Mouse (Mus musculus): ENCODE measurements around the gene Ap3d1. TPM values are rescaled to one million over a fixed set of nuclear protein-coding genes. Genes with fewer than 3 reads are reported as not detected.
A peak's percentile ranks its signal among the peaks of the same experiment; 100 is the strongest.

Gene Ap3d1
- polyA plus RNA-seq, 1 experiment from 2014 or later, result 76.8 TPM

DNA sequence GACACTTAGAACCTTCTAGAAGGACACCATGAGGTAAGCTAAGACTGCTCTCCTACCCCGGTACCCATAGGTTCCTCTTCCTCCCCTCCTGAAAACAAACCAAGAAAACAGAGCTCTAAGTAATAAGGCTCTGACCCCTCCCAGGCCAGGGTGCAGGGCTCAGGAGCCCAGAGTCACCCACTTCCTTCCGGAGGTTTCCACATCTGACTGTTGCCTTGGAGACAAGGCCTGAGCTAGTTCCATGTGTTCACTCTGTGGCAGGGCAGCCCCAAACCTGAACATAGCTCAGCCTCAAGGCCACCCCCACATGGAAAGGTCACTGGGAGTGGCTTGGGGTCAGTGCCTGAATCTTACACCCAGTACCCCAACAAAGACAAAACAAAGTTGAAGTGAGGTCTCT lies 46.9 kb downstream of the Ap3d1 start:
- H3K9ac ChIP-seq (replicated peaks), result no peak overlapping the region
- H3K27ac ChIP-seq, result 0 out of 2 replicates have a peak overlapping the region, but pooled peaks have one; percentile 12
- ATAC-seq (ENCODE audit: insufficient number of reproducible peaks, insufficient read depth, low FRiP score, low TSS enrichment, low read depth), result no peak
- 84% methylated on average over 2 of the region's 2 CpGs for WGBS
- H3K27me3 ChIP-seq, result no peaks in the 10 kb centered on the region
- H3K4me2 ChIP-seq, result no peak overlapping the region
- no peak overlapping the region for H3K4me3 ChIP-seq (replicated peaks)
- H3K36me3 ChIP-seq, result peaks cover 55% of the 10 kb centered on the region
- H3K4me1 ChIP-seq (replicated peaks), result peaks cover 7% of the 10 kb centered on the region; the same call in 1 of the 2 replicates
- H3K9me3 ChIP-seq, result no peaks in the 10 kb centered on the region

DNA sequence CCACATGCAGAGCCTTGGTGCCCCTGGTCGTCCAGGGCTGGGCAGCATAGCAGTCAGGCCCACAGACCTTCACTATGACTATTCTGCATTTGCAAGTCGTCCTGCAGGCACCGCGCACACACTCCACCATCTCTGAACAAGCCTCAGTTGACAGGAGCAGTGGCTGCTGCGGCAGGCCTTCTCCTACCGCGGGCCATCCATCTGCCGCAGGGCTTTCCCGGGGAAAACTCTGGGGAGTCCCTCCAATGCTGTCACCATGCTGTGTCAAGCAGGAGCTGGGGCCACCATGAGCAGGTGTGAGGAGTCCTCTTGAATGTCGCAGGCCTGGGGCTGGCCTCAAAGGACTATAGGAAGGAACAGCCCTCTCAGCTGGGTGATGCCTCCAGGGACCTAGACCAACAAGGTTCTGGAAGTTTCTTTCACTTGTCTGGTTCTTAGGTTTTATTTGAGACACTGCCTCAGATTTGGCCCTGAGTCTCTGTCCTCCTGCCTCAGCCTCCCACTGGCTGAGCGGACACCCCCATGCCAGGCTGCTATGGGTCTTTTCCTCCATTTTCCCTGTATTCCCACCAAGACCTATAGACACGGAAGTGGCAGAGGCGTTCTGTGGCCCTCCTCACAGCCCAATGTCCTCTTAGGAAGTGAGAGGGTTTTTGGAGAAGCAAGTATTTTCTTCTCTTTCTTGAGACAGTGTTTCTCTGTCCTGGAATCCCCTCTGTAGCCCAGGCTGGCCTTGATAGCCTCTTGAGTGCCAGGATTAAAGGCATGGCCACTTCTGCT lies 47.7 kb downstream of the Ap3d1 start:
- Histone ChIP-seq H3K4me1 (replicated peaks) (0 out of 2 replicates have a peak, but pooled peaks cover 3% of the 10 kb centered on the region), H3K4me3 (replicated peaks) (no peak overlapping the region), H3K27me3 (no peaks in the 10 kb centered on the region), H3K9me3 (no peaks in the 10 kb centered on the region), H3K4me2 (no peak overlapping the region), H3K9ac (replicated peaks) (no peak overlapping the region), H3K36me3 (peaks cover 63% of the 10 kb centered on the region), H3K27ac (peak overlapping the region; percentile 12; the same call in 1 of the 2 replicates)
- 87% methylated on average over 13 of the region's 13 CpGs for WGBS
- ATAC-seq (ENCODE audit: insufficient number of reproducible peaks, insufficient read depth, low FRiP score, low TSS enrichment, low read depth), result no peak

- H3K9me3 ChIP-seq, result no peaks in the 10 kb centered on the region
- no peak overlapping the region for H3K27ac ChIP-seq
- no peak for ATAC-seq (ENCODE audit: insufficient number of reproducible peaks, insufficient read depth, low FRiP score, low TSS enrichment, low read depth)
- H3K4me3 ChIP-seq (replicated peaks), result no peak overlapping the region
- 88% methylated on average over 12 of the region's 12 CpGs for WGBS
- H3K4me2 ChIP-seq, result no peak overlapping the region
- H3K4me1 ChIP-seq (replicated peaks), result no peaks in the 10 kb centered on the region
- H3K9ac ChIP-seq (replicated peaks), result 0 out of 2 replicates have a peak overlapping the region, but pooled peaks have one; percentile 27
- no peaks in the 10 kb centered on the region for H3K27me3 ChIP-seq
- peaks cover 65% of the 10 kb centered on the region for H3K36me3 ChIP-seq
These were observed 48.5 kb downstream of the Ap3d1 start for GRCm38 (mm10) chr10:80693401-80694045.

- Histone ChIP-seq H3K27me3 (no peaks in the 10 kb centered on the region), H3K9ac (replicated peaks) (no peak overlapping the region), H3K36me3 (peaks cover 64% of the 10 kb centered on the region), H3K27ac (no peak overlapping the region), H3K4me1 (replicated peaks) (no peaks in the 10 kb centered on the region), H3K4me2 (no peak overlapping the region), H3K4me3 (replicated peaks) (no peak overlapping the region), H3K9me3 (no peaks in the 10 kb centered on the region)
- no peak for ATAC-seq (ENCODE audit: insufficient number of reproducible peaks, insufficient read depth, low FRiP score, low TSS enrichment, low read depth)
- WGBS, result 84% methylated on average over 14 of the region's 14 CpGs
These were observed 49.6 kb downstream of the Ap3d1 start for GRCm38 (mm10) chr10:80692249-80693165.

DNA sequence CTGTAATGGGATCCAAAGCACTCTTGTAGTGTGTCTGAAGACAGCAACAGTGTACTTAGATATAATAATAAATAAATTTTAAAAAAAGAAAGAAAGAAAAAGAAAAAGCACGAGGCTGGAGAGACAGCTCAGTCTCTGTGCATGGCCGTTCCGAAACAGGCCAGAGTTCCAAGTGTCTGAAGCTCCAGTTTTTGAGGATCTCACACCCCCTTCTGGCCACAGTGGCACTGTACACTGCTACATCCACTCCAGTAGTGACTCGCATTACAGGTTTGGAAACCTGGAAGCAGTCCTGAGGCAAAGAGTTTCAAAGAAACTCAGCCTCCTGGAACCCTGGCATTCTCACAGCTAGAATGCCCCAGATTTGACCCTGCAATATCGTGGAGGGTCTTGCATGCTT lies 54.2 kb downstream of the Ap3d1 start:
- Histone ChIP-seq H3K4me1 (replicated peaks) (no peaks in the 10 kb centered on the region), H3K4me3 (replicated peaks) (no peak overlapping the region), H3K27me3 (no peaks in the 10 kb centered on the region), H3K36me3 (peaks cover 78% of the 10 kb centered on the region), H3K4me2 (no peak overlapping the region), H3K27ac (no peak overlapping the region), H3K9me3 (no peaks in the 10 kb centered on the region), H3K9ac (replicated peaks) (no peak overlapping the region)
- ATAC-seq (ENCODE audit: insufficient number of reproducible peaks, insufficient read depth, low FRiP score, low TSS enrichment, low read depth), result no peak
- 50% methylated on average over 5 of the region's 5 CpGs for WGBS

GRCm38 (mm10) chr10:80686617-80687016 lies 55.4 kb downstream of the Ap3d1 start:
- Histone ChIP-seq H3K9ac (replicated peaks) (no peak overlapping the region), H3K36me3 (peaks cover 76% of the 10 kb centered on the region), H3K4me3 (replicated peaks) (no peak overlapping the region), H3K27me3 (no peaks in the 10 kb centered on the region), H3K27ac (no peak overlapping the region), H3K4me2 (no peak overlapping the region), H3K4me1 (replicated peaks) (no peaks in the 10 kb centered on the region), H3K9me3 (no peaks in the 10 kb centered on the region)
- 89% methylated on average over 3 of the region's 3 CpGs for WGBS
- ATAC-seq (ENCODE audit: insufficient number of reproducible peaks, insufficient read depth, low FRiP score, low TSS enrichment, low read depth), result no peak

- Histone ChIP-seq H3K9me3 (no peaks in the 10 kb centered on the region), H3K9ac (replicated peaks) (no peak overlapping the region), H3K4me2 (no peak overlapping the region), H3K27ac (no peak overlapping the region), H3K4me3 (replicated peaks) (no peak overlapping the region), H3K4me1 (replicated peaks) (no peaks in the 10 kb centered on the region), H3K36me3 (peaks cover 60% of the 10 kb centered on the region), H3K27me3 (no peaks in the 10 kb centered on the region)
- 87% methylated on average over 4 of the region's 4 CpGs for WGBS
- ATAC-seq (ENCODE audit: insufficient number of reproducible peaks, insufficient read depth, low FRiP score, low TSS enrichment, low read depth), result no peak
These were observed 57.1 kb downstream of the Ap3d1 start for GRCm38 (mm10) chr10:80684984-80685383.

DNA sequence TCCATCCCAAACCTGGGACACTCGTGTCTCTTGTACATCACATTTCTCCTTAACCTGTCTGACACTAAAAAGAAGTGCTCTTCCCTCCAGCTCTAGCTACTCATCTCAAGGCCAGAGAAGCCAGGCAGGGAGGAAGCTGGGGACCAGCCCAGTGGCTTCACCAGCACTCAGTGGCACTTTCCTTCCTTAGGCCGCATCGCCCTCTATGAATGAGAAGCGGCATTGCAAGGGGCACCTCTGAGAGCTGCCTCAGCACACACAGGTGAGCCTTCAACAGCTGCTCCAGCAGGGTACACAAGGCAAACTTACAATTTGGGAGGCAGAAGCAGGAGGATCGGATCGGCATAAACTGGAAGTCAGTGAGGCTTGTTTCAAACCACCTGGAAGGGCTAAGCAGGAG lies 57.9 kb downstream of the Ap3d1 start:
- H3K9ac ChIP-seq (replicated peaks), result no peak overlapping the region
- H3K4me2 ChIP-seq, result no peak overlapping the region
- peaks cover 2% of the 10 kb centered on the region; the same call in 1 of the 2 replicates for H3K4me1 ChIP-seq (replicated peaks)
- H3K27ac ChIP-seq, result no peak overlapping the region
- H3K36me3 ChIP-seq, result peaks cover 52% of the 10 kb centered on the region
- H3K27me3 ChIP-seq, result no peaks in the 10 kb centered on the region
- no peaks in the 10 kb centered on the region for H3K9me3 ChIP-seq
- H3K4me3 ChIP-seq (replicated peaks), result no peak overlapping the region
- WGBS, result 51% methylated on average over 6 of the region's 6 CpGs
- no peak for ATAC-seq (ENCODE audit: insufficient number of reproducible peaks, insufficient read depth, low FRiP score, low TSS enrichment, low read depth)

DNA sequence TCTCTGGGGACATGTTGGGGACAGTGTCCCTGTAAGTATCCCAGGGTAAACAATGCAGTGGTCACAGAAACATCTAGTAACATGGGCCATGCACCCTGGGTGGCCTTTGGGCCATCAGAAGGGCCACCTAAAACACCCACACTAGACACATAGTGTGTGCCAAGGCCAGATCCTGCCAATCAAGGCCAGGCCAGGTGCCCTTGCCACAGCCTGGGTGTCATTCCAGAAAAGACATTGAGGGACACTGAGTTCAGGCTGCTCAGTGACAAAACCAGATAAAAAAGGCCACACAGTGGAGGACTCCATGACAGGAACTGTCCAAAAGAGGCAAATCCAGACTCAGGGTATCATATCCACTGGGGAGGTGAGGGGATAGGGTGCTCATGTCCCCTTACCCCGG lies 58.4 kb downstream of the Ap3d1 start:
- ATAC-seq (ENCODE audit: insufficient number of reproducible peaks, insufficient read depth, low FRiP score, low TSS enrichment, low read depth), result no peak
- Histone ChIP-seq H3K4me2 (no peak overlapping the region), H3K27ac (no peak overlapping the region), H3K36me3 (peaks cover 49% of the 10 kb centered on the region), H3K9me3 (no peaks in the 10 kb centered on the region), H3K27me3 (no peaks in the 10 kb centered on the region), H3K4me3 (replicated peaks) (no peak overlapping the region), H3K4me1 (replicated peaks) (peaks cover 8% of the 10 kb centered on the region), H3K9ac (replicated peaks) (no peak overlapping the region)
- 93% methylated on average over 1 of the region's 1 CpGs for WGBS

DNA sequence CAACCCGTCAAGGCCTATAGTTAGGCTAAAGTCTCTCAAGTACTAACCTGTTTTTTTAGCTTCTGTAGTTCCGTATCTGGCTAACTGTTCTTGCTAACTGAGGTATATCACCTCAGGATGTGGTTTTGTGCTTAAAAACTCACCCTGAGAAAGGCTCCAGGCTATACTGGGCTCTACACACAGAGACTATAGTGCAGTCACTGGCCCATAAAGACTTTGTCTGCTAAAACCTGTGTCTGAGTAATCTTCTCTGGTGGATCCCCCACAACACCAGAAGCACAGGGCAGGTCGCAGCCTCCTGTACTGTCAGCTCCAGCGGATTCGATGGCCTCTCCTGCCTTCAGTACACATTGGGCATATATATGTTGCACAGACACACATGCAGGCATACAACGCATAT lies 60.1 kb downstream of the Ap3d1 start:
- 92% methylated on average over 6 of the region's 6 CpGs for WGBS
- ATAC-seq (ENCODE audit: insufficient number of reproducible peaks, insufficient read depth, low FRiP score, low TSS enrichment, low read depth), result no peak
- no peaks in the 10 kb centered on the region for H3K27me3 ChIP-seq
- H3K4me2 ChIP-seq, result no peak overlapping the region
- no peak overlapping the region for H3K27ac ChIP-seq
- peaks cover 36% of the 10 kb centered on the region for H3K36me3 ChIP-seq
- H3K9me3 ChIP-seq, result no peaks in the 10 kb centered on the region
- H3K4me1 ChIP-seq (replicated peaks), result peaks cover 24% of the 10 kb centered on the region
- H3K4me3 ChIP-seq (replicated peaks), result no peak overlapping the region
- no peak overlapping the region for H3K9ac ChIP-seq (replicated peaks)

DNA sequence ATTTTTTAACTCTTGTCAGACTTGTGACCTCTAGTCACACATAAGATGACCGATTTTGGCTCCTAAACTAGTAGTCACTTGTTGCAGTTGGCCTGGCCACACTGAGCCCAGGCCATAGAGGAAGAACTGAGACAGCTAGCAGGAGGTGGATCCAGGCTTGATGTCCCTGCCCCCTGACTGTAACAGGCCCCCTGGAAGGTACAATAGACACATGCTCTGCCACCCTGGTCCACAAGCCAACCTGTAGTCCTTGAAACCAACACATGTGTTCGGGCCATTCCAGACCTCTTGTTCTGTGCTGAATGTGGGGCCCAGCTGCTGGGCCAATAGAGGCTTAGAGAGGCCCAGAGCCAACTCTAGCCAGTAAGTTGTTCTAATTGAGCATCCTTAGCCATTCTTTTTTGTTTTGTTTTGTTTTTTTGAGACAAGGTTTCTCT lies 61.8 kb downstream of the Ap3d1 start:
- peaks cover 19% of the 10 kb centered on the region for H3K36me3 ChIP-seq
- WGBS, result 76% methylated on average over 2 of the region's 2 CpGs
- H3K4me2 ChIP-seq, result no peak overlapping the region
- no peak overlapping the region for H3K27ac ChIP-seq
- H3K4me1 ChIP-seq (replicated peaks), result peaks cover 28% of the 10 kb centered on the region
- no peak overlapping the region for H3K4me3 ChIP-seq (replicated peaks)
- H3K9ac ChIP-seq (replicated peaks), result no peak overlapping the region
- no peak for ATAC-seq (ENCODE audit: insufficient number of reproducible peaks, insufficient read depth, low FRiP score, low TSS enrichment, low read depth)
- no peaks in the 10 kb centered on the region for H3K27me3 ChIP-seq
- H3K9me3 ChIP-seq, result no peaks in the 10 kb centered on the region
